Mouse (Mus musculus): ENCODE results near the gene Gins2. TPM values are rescaled to one million over a fixed set of nuclear protein-coding genes. Genes with fewer than 3 reads are reported as not detected.

The Gins2 gene
- total RNA-seq (2021), result under 1 TPM in 1 of 2 experiments, not detected in 1; 0.80 TPM
- long read RNA-seq, experiment 1, partial matches to known transcripts, result 0 of 1 reads
- long read RNA-seq, experiment 1, other reads (novel, unspliced or antisense), result 0 of 1 reads
- long read RNA-seq, experiment 2, result 0 reads

DNA sequence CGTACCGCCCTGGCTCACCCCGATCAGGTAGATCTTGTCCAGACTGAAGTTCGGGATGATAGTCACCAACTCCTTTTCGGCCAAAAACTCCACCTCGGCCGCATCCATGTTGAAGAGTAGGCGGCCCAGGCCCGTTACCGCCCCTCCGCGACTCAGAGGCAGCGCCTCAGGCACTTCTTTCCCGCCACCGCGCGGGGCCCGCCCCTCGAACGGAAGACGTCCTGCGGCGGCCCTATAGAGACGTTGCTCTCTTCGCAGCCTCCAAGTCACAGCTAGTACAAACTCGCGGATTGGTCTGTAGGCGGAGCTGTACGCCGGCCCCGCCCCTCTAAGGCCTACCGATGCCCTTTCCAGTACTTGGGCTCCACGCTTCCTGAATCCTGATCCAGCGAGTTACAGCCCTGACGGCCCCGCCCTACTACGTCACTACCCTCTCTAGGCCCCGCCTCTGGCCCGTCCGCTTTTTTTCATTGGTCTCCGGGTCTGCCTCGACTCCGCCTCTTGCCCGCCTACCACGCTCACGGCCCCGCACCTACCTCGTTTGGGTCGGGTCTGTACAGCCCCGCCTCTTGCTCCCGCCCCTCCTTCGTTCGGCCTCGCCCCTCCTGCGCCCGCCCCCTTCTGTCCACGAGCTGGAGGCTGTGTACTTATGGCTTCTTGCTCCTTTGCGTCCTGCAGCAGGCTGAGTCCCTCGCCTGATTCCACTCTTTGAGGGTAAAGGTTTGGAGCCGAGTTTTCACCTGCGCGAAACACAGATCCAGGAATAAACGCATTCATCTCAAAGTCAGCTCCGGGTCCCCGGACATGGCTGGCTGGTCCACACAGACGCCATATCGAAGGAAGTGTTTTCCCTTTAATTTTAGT lies at the start of gene Gins2:
TSS of gene Gins2 (minus strand) at position 397 of the 864 bp plus-strand sequence.
- peak; percentile 100 for DNase-seq (ENCODE audit: low spot score)

DNA sequence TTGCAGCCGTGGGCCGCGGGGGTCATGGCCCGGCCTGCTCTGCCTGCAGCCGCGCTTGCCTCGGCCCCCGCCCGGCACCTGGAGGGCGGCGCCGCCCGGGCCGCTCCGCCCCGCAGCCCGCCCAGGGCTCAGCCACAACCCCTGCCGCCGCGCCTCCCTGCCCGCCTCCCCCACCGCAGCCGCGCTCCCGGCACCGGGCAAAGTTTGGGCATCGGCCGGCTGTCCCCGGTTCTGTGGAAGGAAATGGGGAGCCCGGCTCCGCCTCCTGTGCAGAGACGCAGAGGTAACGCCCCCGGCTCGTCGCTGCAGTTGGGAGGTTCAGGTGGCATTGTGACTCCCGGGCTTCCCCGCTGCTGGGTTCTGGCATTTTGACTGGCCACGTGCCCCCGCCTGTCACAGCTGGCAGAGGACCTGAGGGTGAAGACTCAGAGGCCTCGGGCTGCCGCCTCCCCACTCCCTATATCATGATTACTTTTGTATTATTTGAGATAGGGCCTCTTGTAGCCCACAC lies 45.3 kb upstream of the Gins2 start:
- DNase-seq (ENCODE audit: low spot score), result peak; percentile 56

DNA sequence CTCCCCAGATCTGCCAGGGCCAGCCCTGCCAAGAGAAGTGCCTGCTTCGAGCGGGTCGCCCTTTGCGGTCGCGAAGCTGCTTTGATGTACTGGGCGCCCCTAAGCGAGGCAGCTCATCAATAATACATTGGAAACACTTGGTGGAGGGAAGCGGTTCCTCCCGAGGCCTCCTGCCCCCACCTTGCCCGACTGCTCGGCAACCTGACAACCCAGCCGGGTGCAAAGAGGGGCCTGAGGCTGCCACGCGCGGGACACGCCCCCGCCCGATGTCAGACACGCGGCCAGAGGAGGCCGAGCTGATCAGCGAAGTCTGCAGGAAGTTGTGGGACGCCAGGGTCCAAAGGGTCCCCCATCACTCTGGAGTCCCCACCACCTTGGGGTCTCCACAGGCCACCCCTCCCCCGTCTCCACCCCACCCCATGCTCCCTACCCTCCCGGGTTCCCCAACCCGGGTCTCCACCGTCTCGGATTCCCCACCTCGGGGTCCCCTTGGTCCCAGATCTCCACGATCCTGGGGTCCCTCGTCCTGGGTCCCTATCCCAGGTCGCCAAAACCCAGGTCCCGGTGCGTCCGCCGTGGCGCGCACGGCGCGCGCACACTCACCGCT lies 44.7 kb upstream of the Gins2 start:
- DNase-seq (ENCODE audit: low spot score), result no peak

DNA sequence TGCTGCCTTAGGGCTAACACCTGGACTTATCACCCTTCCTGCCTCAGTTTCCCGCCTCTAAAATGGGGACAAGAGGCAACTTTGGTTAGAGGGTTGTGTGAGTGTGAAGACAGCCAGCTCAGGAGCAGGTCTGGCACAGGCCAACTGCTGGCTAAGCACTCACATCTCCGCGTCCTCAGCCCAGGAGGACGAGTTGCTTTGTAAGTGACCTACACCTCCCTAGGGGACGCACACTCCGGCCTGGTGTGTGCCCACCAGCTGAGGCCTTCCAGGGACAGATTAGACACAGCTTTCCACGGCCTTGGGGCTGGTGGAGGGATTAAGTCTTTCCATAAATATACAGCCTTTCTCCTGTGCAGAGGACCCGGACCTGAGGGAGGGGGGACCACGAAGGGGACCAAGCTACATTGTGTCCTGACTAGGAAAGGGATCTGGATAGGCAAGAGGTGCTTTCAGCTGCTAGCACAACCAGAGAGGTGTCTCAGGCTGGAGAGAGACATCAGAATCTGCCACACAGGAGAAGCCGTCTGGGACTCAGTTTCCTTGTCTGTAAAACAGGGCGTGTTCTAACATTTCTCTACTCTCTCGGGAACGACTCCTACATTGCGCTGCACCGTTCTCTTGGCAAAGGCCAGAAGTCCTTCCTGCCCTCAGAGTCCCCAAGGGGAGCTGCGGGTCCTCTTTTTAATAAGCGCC lies 44.0 kb upstream of the Gins2 start:
- DNase-seq (ENCODE audit: low spot score), result no peak

DNA sequence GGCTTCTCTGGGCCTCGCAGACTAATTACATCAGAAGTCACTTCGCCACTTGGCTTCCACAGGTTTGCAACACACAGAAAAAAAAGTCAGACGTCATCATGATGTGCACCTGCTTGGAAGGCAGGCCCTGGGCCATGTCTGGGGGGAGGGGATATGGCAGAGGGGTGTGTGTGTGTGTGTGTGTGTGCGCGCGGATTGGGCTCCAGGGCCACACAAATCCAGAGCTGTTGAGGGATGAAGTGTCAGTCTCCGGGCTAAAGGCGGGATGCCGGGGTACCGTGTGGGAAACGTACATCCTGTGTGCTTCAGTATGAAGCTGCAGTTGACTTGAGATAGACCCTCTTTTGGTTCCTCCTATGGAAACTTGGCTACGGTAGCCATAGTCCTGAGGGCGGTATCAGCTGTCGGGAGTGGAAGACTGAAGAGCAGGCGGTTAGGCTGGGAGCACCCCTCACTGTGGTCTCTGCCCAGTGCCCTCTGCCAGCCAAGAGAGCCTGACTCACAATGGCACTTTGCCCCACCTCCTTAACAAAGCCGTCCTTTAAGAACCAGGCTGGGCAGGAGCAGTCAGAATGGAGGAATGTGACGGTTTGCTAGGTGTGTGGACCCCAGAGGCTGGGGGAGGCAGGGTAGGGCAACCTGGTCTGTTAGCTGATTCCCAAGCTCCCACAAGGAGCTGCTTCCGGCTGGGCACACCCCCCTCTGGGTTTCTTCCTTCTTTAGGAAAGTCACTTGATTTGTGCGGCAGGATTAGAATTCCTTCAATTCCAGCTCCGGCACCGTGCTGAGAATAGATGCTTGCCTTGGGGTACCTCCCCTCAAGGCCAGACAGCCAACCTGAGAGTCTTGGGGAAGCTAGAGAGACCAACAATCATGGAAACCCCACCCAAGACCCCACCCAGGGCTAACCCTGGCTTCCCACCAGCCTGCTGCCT lies 42.6 kb upstream of the Gins2 start:
- DNase-seq (ENCODE audit: low spot score), result no peak

DNA sequence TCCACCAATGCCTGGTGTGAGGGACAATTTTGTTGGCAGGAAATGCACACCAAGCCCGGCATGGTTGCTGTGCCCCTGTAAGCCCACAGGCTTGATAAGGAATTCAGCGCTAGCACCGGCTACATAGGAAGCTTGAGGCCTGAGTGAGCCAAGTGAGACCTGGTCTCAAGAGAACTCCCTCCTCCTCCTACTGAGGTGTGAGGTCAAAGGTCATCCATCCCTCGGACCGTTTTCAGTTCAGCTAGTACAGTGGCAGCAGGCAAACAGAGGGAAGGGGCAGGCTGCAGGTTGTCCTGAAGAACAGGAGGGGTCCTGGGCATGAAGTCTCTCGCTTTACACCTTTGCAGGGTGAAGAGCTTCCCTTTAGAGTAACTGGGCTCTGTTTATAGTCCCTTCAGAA lies 41.7 kb upstream of the Gins2 start:
- no peak for DNase-seq (ENCODE audit: low spot score)

DNA sequence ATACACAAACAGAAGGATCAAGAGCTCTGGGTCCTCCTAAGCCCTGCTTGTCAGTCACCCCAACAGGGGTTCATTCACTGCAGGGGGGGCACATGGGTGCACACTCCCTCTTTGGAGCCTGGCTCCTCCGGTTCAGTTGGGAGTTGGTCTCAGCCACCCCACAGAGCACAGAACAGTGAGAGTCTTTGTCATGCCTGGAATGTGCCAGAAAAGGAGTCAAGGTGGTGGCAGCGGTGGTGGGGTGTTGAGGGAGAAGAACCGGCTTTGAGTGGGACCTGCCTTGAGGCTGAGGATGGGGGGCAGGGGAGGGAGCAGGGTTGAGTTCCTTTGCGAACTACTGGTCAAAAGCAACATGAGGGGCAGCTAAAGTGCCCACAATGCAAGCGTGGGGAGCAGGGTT lies 40.9 kb upstream of the Gins2 start:
- no peak for DNase-seq (ENCODE audit: low spot score)

DNA sequence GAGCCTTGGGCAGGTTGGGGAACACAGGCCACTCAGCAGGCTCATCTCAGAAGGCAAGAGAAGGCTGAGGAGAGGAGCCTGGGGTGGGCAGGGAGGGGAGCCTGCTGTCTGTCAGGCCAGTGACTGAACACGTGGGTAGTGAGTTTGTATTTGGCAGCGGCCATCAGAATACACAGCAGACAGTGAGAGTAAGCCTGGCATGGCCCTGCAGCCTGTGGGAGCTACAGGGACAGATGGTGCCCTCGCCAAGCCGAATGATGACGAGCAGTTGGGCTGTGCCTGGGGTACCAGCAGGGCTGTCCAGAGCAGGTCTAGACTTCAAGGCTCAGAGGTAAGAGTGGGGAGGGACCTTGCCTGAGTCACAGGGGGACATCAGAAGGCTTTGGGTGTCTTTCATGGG lies 38.2 kb upstream of the Gins2 start:
- no peak for DNase-seq (ENCODE audit: low spot score)

DNA sequence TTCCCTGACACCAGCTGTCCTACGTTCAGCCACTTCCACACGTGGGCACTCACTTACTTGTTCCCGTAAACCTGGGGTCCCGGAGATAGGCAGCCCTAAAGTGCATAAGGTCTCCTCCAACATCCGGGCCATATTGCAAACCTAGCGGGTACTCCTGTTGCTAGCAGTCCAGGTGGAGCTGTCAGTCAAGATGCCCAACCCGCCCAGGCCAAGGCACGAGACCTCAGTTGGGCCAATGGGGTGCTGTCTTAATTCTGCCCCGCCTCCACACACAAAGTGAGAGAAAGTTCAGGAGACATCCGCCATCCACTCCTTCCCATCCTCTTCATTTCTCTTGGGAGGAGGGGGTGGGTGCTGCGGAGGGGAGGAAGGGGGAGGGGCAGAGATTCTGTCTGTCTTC lies 37.4 kb upstream of the Gins2 start:
- DNase-seq (ENCODE audit: low spot score), result no peak

DNA sequence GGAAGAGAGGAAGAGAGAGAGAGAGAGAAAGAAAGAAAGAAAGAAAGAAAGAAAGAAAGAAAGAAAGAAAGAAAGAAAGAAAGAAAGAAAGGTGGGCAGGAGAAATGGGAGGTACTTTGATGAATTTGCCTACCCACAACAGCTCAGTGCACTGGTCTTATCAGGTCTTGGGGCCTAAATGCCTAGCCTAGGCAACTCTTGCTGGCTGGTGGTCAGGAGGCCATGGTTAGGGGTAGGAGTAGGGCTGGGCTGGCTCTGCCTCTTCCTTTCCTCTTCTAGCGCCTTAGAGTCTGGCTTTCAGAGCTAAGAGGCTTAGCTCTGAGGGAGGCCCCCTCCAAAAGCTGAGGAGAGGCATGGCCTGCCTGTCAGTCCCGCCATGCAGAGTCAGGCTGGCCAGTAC lies 34.5 kb upstream of the Gins2 start:
- DNase-seq (ENCODE audit: low spot score), result no peak

DNA sequence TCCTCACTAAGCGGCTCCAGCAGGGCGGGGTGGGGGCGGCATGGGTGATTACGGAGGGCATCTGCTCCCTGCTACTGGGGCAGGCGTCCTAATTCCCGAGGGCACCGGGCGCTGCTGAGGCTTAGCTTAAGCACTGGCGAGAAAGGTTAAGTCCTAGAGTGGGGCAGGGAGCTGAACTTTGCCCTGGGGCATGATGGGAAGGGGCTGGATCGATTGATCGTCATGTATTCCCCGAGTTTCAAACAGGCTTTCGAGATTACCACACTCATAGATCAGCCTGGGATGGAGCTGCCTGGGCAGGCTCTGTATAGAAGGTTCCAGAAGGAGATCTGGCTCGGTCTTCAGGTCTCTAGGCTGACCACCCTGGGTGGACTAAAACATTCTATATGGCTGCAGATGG lies 33.1 kb upstream of the Gins2 start:
- no peak for DNase-seq (ENCODE audit: low spot score)

DNA sequence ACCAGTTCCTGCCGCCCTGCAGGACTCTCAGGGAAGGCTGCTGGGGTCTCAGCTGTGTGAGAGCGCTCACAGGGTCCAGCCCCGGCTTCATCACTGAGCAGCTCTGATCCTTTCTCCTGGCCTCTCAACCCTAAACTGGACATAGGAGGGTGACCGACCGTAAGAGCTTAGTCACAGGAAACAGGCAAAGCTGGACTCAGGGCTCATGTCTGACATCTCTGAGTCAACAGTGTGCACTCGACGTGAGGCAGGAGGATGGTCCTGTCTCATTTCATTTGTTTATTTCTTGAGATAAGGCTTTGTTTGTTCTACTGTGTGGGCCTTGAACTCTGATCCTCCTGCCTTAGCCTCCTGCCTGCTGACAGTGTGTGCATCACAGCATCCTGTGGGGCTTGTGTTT lies 31.3 kb upstream of the Gins2 start:
- DNase-seq (ENCODE audit: low spot score), result no peak

DNA sequence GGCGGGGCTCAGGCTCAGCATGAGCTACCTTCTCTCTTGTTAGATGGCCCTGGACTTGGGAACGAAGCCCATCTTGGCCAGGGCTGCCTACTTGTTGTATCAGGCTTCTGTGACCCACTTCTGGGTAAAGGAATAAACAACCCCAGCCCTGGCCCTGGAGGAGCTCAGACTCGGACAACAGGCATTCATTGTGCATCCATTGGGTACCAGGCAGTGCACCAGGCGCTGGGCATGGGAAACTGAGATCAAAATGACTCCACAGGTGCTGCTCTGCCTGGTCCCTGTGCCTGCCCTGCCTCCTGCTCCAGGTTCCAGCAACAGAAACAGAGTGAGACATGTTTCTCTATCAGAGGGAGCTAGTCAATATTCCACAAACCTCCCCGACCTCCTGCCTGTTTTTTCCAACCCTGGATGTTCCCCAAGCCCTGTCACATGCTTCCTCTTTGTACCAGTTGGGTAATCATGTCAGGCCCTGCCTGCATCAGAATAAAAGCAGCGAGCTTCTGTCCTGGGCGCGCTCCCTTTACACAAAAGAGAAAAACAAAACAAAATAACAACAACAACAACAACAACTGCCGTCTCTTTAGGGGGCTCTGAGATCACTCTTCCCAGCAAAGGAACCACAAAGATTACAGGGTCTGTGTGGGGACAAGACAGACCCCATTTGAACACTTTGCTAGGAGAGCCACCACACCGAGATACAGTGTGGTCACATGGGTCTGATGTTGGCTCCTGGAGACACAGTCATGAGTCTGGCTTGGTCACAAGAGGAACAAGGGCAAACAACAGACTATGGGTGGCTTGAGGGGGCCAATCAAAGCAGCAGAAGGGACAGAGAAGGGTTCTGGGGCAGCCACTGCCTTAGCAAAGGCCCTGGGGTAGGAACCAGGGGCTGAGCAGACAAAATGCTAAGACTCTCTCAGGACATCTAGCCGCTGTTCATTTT lies 30.4 kb upstream of the Gins2 start:
- no peak for DNase-seq (ENCODE audit: low spot score)

DNA sequence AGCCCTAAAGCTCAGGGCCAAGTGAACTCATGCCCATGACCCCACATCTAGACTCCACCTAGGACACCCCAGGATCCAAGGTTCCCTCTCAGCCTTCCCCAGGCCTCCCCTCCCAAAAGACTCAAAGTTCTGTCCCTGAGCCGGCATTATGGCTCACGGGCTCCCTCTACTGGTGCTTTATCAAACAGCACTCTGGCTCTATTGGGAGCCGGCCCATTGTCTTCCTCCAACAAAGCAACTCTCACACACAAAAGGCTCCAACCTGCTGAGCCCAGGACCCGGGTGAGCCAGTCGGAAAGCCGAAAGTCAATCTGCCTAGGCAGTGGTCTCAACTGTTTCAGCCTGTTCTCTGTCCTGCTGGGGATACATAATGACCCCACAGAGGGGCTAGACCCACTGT lies 29.0 kb upstream of the Gins2 start:
- peak; percentile 54 for DNase-seq (ENCODE audit: low spot score)

DNA sequence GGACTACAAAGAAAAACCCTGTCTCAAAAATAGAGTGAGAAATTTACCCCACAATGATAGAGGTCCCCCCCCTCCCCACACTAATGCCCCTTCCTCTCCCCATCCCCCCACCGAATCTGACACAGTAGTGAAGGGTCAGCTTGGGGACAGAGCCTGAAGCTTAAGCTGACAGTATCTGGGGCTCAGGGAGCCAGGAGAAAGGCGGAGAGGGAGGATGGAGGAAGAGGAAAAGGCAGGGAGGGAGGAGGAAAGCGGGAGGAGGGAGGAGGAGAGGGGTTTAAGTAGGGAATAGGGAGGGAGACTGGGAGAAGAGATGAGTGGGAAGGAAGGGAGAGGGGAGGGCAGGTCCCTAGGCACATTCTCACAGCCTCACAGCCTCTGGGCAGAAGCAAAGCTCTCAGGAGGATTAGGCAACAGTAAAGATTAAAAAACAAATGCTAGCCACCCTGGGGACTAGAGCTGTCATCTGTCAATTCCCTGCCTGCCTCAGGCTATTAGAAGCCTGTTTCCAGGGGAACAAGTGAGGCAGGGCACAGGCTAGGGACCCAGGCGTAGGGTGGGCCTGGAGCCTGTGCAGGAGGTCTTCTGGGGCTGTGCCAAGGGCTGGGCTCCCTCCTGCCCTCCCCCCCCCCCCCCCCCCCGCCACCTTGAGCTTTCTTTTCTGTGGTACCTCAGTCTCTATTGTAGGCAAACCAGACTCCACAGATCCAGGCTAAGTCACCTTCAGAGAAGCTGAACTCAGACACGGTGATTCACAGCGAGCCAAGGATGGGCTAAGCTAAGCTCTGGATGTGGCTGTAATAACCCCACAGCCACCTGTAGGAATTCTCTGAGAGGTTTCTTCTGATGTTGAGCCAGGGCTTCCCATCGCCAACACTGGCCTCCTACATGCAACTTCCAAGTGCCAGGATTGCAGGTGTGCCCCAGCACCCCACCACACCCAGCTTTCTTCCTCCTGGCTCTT lies 27.8 kb upstream of the Gins2 start:
- no peak for DNase-seq (ENCODE audit: low spot score)

DNA sequence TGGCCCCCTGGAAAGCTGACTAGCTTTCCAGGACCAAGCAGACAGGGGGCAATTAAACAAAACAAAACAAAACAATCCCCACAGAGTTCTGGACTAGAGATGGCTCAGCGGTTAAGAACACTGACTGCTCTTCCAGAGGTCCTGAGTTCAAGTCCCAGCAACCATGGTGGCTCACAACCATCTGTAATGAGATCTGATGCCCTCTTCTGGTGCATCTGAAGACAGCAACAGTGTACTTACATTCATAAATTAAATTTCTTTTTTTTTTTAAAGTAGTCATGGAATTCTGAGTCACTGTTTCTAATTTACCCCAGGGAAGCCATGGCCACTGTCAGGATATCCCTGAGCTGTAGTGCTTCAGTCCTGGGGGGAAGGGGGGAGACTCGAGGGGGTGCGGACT lies 25.4 kb upstream of the Gins2 start:
- DNase-seq (ENCODE audit: low spot score), result no peak

DNA sequence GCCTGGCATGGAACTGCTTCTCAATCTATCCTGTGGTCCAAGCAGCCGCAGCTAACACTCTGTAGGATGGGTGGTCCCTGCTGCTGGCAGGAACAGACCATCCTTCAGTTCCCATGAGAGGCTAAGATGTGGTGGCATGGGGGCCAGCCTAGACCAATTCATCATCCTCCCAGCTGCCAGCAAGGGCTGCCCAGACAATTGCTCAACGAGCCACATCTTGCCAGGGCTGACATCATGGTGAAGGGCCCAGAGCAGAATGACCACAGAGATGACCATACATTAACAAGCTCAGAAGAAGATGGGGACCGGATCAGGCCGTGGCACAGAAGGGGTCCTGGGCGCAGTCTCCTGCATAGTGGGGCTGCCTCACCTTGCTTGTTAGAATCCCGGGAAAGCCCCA lies 21.7 kb upstream of the Gins2 start:
- no peak for DNase-seq (ENCODE audit: low spot score)

DNA sequence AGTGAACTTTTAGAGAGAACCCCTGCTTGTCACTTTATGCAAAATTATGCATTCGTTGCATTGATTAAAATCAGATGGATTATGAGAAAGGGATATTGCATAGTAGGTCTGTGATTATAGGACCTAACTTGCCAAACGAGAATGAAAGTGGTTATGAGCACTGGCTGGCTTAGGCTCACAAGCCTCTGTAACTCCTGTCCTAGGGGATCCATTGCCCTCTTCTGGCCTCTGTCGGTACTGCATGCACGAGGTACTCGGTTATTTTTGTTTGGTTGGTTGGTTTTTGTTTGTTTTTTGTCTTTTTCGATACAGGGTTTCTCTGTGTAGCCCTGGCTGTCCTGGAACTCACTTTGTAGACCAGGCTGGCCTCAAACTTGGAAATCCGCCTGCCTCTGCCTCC lies 18.8 kb upstream of the Gins2 start:
- peak; percentile 77 for DNase-seq (ENCODE audit: low spot score)

DNA sequence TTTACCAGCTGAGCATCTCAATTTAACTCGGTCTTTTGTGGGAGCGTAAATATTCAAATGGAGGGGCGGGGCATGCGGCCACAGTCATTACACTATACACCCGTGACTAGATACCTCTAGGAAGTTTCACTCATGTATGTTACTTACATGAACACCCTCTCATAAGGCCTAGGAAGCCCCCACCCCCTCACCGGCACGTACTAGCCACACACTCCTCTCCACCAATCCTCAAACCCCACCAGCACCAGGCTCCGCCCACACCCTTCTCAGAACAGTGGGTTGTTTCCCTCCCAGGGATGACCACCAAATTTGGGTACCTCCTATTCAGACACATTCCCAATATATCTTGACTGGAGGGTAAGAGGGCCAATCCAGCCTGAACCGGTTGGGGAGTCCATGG lies 18.4 kb upstream of the Gins2 start:
- DNase-seq (ENCODE audit: low spot score), result no peak

Measured in gastrocnemius, adult 18-20 months (tissue).